Mouse (Mus musculus) midbrain, postnatal 0 days (tissue): ENCODE results near the gene Klhl30. TPM values are rescaled to one million over a fixed set of nuclear protein-coding genes. Genes with fewer than 3 reads are reported as not detected.

ENCODE experiments used
- ATAC-seq: fragments of 200-750 bp; cut with Nextera tagmentation; 2 replicates; pipeline ENCODE4 v1.8.0; 2017; ENCODE audit warnings: moderate number of reproducible peaks, mild to moderate bottlenecking, moderate TSS enrichment, moderate library complexity; ENCODE audit not compliant: low FRiP score
- DNase-seq: peaks from one replicate; pipeline ENCODE4 v3.0.0-alpha.2; 2015; ENCODE audit warnings: low spot score
- H3K27ac ChIP-seq: fragments of 300-500 bp; sonication (generic); 2 replicates; pipeline ENCODE4 v1.5.1; 2014; ENCODE audit warnings: low read depth, mild to moderate bottlenecking, low read length, mixed read lengths
- H3K27me3 ChIP-seq: fragments of 300-500 bp; sonication (generic); 2 replicates; pipeline ENCODE4 v1.6.1; 2014; ENCODE audit warnings: low read length, control low read depth, mixed read lengths; ENCODE audit not compliant: insufficient read depth
- H3K36me3 ChIP-seq: fragments of 300-500 bp; sonication (generic); 2 replicates; pipeline ENCODE4 v1.6.1; 2014; ENCODE audit warnings: low read length, control low read depth, mixed read lengths; ENCODE audit not compliant: insufficient read depth
- H3K4me1 ChIP-seq: fragments of 300-500 bp; sonication (generic); 2 replicates; pipeline ENCODE4 v1.6.1; 2014; ENCODE audit warnings: mild to moderate bottlenecking, control low read depth, antibody characterized with exemption, low read length, mixed read lengths; ENCODE audit not compliant: insufficient read depth
- H3K4me2 ChIP-seq: fragments of 300-500 bp; sonication (generic); 2 replicates; pipeline ENCODE4 v1.6.1; 2014; ENCODE audit warnings: low read depth, mild to moderate bottlenecking, low read length, mixed read lengths; ENCODE audit not compliant: poor library complexity, severe bottlenecking
- H3K4me3 ChIP-seq: fragments of 300-500 bp; sonication (generic); 2 replicates; pipeline ENCODE4 v1.5.1; 2014; ENCODE audit warnings: low read depth, mild to moderate bottlenecking, low read length, moderate library complexity
- H3K9ac ChIP-seq: fragments of 300-500 bp; sonication (generic); replicated peaks from 2 replicates; pipeline ENCODE4 v1.6.1; 2014; ENCODE audit warnings: mild to moderate bottlenecking, low read length, moderate library complexity, mixed read lengths; ENCODE audit not compliant: poor library complexity, severe bottlenecking
- H3K9me3 ChIP-seq: fragments of 300-500 bp; sonication (generic); 2 replicates; pipeline ENCODE4 v1.6.1; 2016; ENCODE audit warnings: low read length, control low read depth
- CTCF ChIP-seq: IDR thresholded peaks from 2 replicates; pipeline ENCODE4 v1.5.1; 2016; ENCODE audit warnings: antibody characterized with exemption, mild to moderate bottlenecking
- WGBS: fragments of 180-500 bp; shearing (Covaris S2); extraction: QIAGEN DNeasy Blood & Tissue Kit; methylation state at CpG from one replicate; pipeline ENCODE4 v1.1.7; 2014; 5-methylcytosine and 5-hydroxymethylcytosine counted together
- polyA plus RNA-seq: library from polyadenylated mRNA; unstranded; fragments of >200 nt; fragmentation: Nextera tagmentation; extraction: Ambion mirVana; gene quantifications from 2 replicates; pipeline ENCODE4 v1.2.1, GENCODE M21; 2015
- total RNA-seq: library from RNA; depleted of rRNA; stranded (reverse); fragments of >200 nt; gene quantifications from 2 replicates; pipeline ENCODE4 v1.2.3, GENCODE M21; 2014; rRNA removed

The Klhl30 gene
- total RNA-seq (0.09 and 0.16 TPM in 2 replicates), polyA plus RNA-seq (0.10 TPM in 1 of 2 replicates, not detected in the other)

GRCm38 (mm10) chr1:91350841-91351240, at the start of gene Klhl30:
Gene Klhl30, plus strand, starts transcription at chr1:91351016.
- Histone ChIP-seq H3K4me3 (no peak within 1 kb of the TSS), H3K4me1 (no peaks in the 10 kb centered on the region), H3K9ac (no peak within 1 kb of the TSS), H3K9me3 (no peaks in the 10 kb centered on the region), H3K36me3 (no peaks in the 10 kb centered on the region), H3K27me3 (peaks cover 9% of the 10 kb centered on the region; the same call in 1 of the 2 replicates), H3K27ac (no peak within 1 kb of the TSS), H3K4me2 (no peak within 1 kb of the TSS)
- DNase-seq (no peak), ATAC-seq (no peak)
- whole genome bisulfite sequencing: 61% methylated on average over 4 of the region's 4 CpGs
- no peak for TF ChIP-seq CTCF

GRCm38 (mm10) chr1:91301206-91301920, 49.5 kb upstream of the Klhl30 start:
- H3K27ac ChIP-seq: no peak overlapping the region
- no peaks in the 10 kb centered on the region for H3K27me3 ChIP-seq
- no peaks in the 10 kb centered on the region for H3K9me3 ChIP-seq
- no peak for DNase-seq
- no peak for ATAC-seq
- no peak for TF ChIP-seq CTCF
- H3K4me1 ChIP-seq: peaks cover 5% of the 10 kb centered on the region
- H3K36me3 ChIP-seq: peaks cover 9% of the 10 kb centered on the region
- 91% methylated on average over 3 of the region's 3 CpGs for WGBS
- H3K9ac ChIP-seq: no peak overlapping the region
- no peak overlapping the region for H3K4me3 ChIP-seq
- H3K4me2 ChIP-seq: no peak overlapping the region

DNA sequence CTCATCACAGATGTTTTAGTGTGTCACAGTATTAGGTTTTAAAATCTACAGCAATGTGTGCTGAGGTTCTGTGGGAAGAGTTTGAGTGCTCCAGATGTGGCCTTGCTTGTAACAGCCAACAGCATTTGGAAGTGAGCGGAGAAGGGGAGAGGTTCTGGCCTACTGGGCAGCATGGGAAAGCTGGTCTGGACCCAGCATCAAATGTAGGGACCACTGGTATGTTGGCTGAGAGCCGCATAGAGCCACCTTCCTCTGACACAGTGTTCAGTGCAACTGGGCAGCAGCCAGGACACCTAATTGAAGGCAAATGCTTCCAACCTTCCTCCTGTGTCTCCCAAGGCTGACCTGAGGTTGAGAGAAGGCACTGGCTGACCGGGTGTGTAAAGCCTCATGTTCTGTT, 48.8 kb upstream of the Klhl30 start:
- Histone ChIP-seq H3K4me3 (no peak overlapping the region), H3K9me3 (no peaks in the 10 kb centered on the region), H3K27me3 (no peaks in the 10 kb centered on the region), H3K27ac (no peak overlapping the region), H3K9ac (no peak overlapping the region), H3K36me3 (peaks cover 10% of the 10 kb centered on the region), H3K4me1 (peaks cover 5% of the 10 kb centered on the region), H3K4me2 (no peak overlapping the region)
- TF ChIP-seq CTCF: no peak
- no peak for DNase-seq
- 91% methylated on average over 3 of the region's 3 CpGs for WGBS
- no peak for ATAC-seq

DNA sequence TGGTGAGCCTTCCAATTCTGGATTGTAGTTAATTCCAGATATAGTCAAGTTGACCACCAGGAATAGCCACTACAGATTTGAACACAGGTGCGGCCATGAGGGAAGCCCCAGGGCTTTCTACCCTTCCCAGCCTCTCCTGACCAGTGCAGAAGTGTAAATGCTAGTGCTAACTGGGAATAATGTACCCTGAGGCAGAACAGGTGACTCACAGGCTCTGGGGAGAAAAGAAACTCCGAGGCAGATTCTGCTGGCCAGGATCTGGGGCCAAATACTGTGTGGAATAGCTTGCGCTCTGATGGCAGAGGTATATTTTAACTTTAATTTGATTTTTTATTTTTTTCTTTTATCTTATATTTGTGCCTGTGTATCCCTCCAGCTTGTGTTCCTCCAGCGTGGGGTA, 46.2 kb upstream of the Klhl30 start:
- H3K27ac ChIP-seq: no peak overlapping the region
- no peak overlapping the region for H3K4me3 ChIP-seq
- WGBS: 94% methylated on average over 4 of the region's 4 CpGs
- no peak for TF ChIP-seq CTCF
- DNase-seq (no peak), ATAC-seq (no peak)
- H3K36me3 ChIP-seq: peaks cover 28% of the 10 kb centered on the region
- H3K9ac ChIP-seq: no peak overlapping the region
- no peaks in the 10 kb centered on the region for H3K4me1 ChIP-seq
- H3K9me3 ChIP-seq: no peaks in the 10 kb centered on the region
- no peaks in the 10 kb centered on the region for H3K27me3 ChIP-seq
- no peak overlapping the region for H3K4me2 ChIP-seq

DNA sequence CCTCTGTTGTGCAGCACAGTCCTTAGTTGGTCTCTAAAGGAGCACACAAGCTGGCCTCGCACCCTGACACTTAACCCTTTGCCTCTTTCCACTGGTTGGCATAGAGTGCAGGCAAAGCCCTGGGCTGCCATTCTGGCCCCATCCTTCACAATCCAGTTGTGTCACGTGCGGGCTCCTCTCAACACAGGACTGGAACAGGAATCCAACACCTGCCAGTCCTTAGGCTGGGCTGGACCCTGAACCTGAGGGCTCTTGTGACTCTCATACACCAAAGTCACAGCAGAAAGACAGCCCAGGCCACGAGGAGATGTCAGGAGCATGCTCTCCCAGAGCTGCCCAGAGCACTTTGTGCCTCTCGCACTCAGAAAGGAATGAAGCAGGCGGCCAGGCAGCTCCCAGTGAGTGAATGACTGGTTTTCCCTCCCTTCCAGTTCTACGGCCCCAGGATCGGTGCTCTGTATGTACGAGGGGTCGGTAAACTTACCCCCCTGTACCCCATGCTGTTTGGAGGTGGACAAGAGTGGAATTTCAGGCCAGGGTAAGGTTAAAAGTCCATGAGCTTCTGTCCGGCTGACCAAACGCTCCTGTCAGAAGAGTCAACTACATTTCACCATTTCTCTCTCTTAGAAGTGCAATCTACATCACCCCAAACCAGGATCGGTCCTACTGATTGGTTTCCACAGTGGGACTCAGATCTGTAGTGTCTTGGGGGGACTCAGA, 41.3 kb upstream of the Klhl30 start:
- Histone ChIP-seq H3K9me3 (no peaks in the 10 kb centered on the region), H3K27ac (no peak overlapping the region), H3K4me1 (no peaks in the 10 kb centered on the region), H3K27me3 (no peaks in the 10 kb centered on the region), H3K4me2 (no peak overlapping the region), H3K4me3 (no peak overlapping the region), H3K36me3 (peaks cover 39% of the 10 kb centered on the region), H3K9ac (no peak overlapping the region)
- WGBS: 92% methylated on average over 13 of the region's 13 CpGs
- ATAC-seq: no peak
- no peak for TF ChIP-seq CTCF
- no peak for DNase-seq

DNA sequence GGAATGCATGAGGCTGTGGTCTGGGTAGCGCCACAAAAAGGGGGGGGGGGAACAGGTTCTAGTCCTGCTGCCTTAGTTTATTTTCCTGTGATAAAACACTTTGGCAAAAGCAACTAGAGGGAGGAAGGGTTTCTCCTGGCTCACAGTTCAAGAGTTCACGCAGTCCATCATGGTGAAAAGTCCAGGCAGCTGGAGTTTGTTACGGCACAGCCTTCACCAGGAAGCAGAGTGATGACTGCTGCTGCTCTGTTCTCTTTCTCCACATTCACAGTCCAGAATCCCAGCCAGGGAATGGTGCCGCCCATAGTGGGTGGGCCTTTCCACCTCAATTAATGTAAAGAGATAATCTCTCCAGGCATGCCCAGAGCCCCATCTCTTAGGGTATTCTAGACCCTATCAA, 38.5 kb upstream of the Klhl30 start:
- no peak overlapping the region for H3K9ac ChIP-seq
- no peak overlapping the region for H3K27ac ChIP-seq
- DNase-seq (no peak), ATAC-seq (no peak)
- H3K4me1 ChIP-seq: no peaks in the 10 kb centered on the region
- H3K36me3 ChIP-seq: peaks cover 29% of the 10 kb centered on the region
- H3K9me3 ChIP-seq: no peaks in the 10 kb centered on the region
- WGBS: 89% methylated on average over 4 of the region's 4 CpGs
- TF ChIP-seq CTCF: no peak
- no peaks in the 10 kb centered on the region for H3K27me3 ChIP-seq
- H3K4me3 ChIP-seq: no peak overlapping the region
- H3K4me2 ChIP-seq: no peak overlapping the region
